Mouse (Mus musculus) neural tube, embryonic 15.5 days (tissue): ENCODE data around the gene Scrg1. TPM values are rescaled to one million over a fixed set of nuclear protein-coding genes. Genes with fewer than 3 reads are reported as not detected.
"Not testable (repeated sequence)": the region's sequence is repeated elsewhere in the genome, so short reads cannot be mapped to it uniquely, and the experiment has no call there.

ENCODE experiments used
- ATAC-seq: fragments of 200-750 bp; cut with Nextera tagmentation; 2 replicates; pipeline ENCODE4 v1.8.0; 2017; ENCODE audit warnings: mild to moderate bottlenecking, moderate TSS enrichment, moderate library complexity; ENCODE audit not compliant: low FRiP score
- H3K27ac ChIP-seq: fragments of 300-500 bp; sonication (generic); replicated peaks from 2 replicates; pipeline ENCODE4 v1.5.1; 2015; ENCODE audit warnings: mild to moderate bottlenecking, inconsistent platforms
- H3K27me3 ChIP-seq: fragments of 300-500 bp; sonication (generic); replicated peaks from 2 replicates; pipeline ENCODE4 v1.6.1; 2015; ENCODE audit warnings: inconsistent platforms
- H3K36me3 ChIP-seq: fragments of 300-500 bp; sonication (generic); 2 replicates; pipeline ENCODE4 v1.6.1; 2015; ENCODE audit warnings: inconsistent platforms
- H3K4me1 ChIP-seq: fragments of 300-500 bp; sonication (generic); 2 replicates; pipeline ENCODE4 v1.6.1; 2015; ENCODE audit warnings: inconsistent platforms
- H3K4me2 ChIP-seq: fragments of 300-500 bp; sonication (generic); 2 replicates; pipeline ENCODE4 v1.6.1; 2015; ENCODE audit warnings: inconsistent platforms, mild to moderate bottlenecking, moderate library complexity
- H3K4me3 ChIP-seq: fragments of 300-500 bp; sonication (generic); replicated peaks from 2 replicates; pipeline ENCODE4 v1.5.1; 2015; ENCODE audit warnings: mild to moderate bottlenecking, inconsistent platforms
- H3K9ac ChIP-seq: fragments of 300-500 bp; sonication (generic); replicated peaks from 2 replicates; pipeline ENCODE4 v1.6.1; 2015; ENCODE audit warnings: mild to moderate bottlenecking, inconsistent platforms
- H3K9me3 ChIP-seq: fragments of 300-500 bp; sonication (generic); replicated peaks from 2 replicates; pipeline ENCODE4 v1.6.1; 2016; ENCODE audit warnings: inconsistent platforms
- WGBS: fragments of 180-500 bp; shearing (Covaris S2); methylation state at CpG from one replicate; pipeline ENCODE4 v1.1.7; 2015; ENCODE audit warnings: mixed read lengths; 5-methylcytosine and 5-hydroxymethylcytosine counted together
- polyA plus RNA-seq: library from polyadenylated mRNA; unstranded; fragments of >200 nt; fragmentation: Nextera tagmentation; extraction: Ambion mirVana; gene quantifications from 2 replicates; pipeline ENCODE4 v1.2.1, GENCODE M21; 2015

The Scrg1 gene
- polyA plus RNA-seq, 1 experiment from 2014 or later: 12.5 TPM

DNA sequence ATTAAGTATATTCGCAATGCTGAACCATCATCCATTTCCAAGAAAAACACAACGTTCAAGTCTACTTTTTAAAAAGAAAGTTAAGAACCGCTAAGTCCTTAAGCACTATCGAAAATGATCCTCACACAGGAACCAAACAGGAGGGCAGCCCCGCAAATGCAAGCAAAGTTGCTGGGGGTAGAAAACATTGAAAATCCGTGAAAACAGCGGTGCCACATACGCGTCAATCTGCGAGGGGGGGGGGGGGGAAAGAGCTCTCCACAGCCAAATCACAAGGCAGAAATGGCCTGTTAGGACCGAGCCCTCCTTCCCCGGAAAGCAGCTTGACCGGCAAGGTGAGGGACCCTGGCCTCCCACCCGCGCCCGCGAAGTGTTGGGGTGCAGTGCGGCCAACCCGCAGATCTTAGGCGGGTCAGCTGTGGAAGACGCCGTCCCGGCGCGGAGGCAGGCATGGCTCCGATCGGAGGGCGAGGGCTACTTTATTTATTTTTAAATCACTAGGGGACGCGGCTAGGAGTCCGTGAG, 55.1 kb downstream of the Scrg1 start:
- peak overlapping the region; percentile 82 for H3K4me3 ChIP-seq
- peaks cover 10% of the 10 kb centered on the region for H3K4me1 ChIP-seq
- H3K27ac ChIP-seq: peak overlapping the region; percentile 66
- H3K27me3 ChIP-seq: 0 out of 2 replicates have a peak, but pooled peaks cover 3% of the 10 kb centered on the region
- peak overlapping the region; percentile 56 for H3K9ac ChIP-seq
- no peaks in the 10 kb centered on the region for H3K9me3 ChIP-seq
- ATAC-seq: no peak
- H3K36me3 ChIP-seq: no peaks in the 10 kb centered on the region
- H3K4me2 ChIP-seq: peak overlapping the region; percentile 99
- WGBS: 1% methylated on average over 31 of the region's 31 CpGs

DNA sequence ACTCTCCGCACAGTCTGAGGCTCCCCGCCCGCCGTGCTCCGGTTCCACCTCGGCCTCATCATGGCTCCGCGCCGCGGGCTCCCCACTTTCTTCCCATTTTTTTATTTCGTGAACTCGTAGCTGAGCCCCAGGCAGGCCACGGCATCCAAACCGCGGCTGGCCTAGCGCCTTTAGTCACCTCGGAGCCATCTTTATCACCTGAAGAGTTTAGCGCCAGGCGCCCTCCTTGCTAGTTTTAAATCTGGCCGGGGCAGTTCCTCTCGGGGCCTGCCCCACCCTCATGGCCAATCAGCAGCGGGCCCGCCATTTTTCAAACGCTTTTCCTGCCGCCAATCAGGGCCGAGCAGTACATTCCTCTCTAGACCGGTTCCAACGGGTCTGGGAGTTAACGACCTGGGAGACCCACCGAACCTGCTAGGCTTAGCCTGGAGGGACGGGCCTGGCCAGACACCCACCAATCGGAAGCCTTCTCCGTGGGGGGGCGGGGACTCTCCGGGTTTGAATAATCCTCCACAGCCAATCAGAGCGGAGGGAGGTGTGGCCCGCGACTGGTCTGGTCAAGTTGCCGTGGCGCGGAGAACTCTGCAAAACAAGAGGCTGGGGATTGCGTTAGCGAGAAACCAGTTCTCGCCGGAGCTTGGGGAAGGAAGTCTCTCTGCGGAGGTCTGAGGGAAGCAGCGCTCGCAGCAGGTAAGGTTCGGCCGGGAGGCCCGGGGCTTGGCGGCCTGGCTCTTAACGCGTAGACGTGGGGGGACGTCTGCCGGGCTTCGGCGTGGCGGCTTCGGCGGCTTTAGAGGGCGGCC, 55.8 kb downstream of the Scrg1 start, which contains the start of gene Hmgb2:
Hmgb2 (plus strand) TSS at position 592 of the 803 bp plus-strand sequence.
- Histone ChIP-seq H3K4me1 (peaks cover 10% of the 10 kb centered on the region), H3K4me3 (peak within 1 kb of the TSS; percentile 82), H3K36me3 (no peaks in the 10 kb centered on the region), H3K9me3 (no peaks in the 10 kb centered on the region), H3K27ac (peak within 1 kb of the TSS; percentile 98), H3K9ac (peak within 1 kb of the TSS; percentile 86), H3K4me2 (peak within 1 kb of the TSS; percentile 99), H3K27me3 (0 out of 2 replicates have a peak, but pooled peaks cover 3% of the 10 kb centered on the region)
- WGBS: under 1% methylated on average over 63 of the region's 63 CpGs
- peak; percentile 99 for ATAC-seq

DNA sequence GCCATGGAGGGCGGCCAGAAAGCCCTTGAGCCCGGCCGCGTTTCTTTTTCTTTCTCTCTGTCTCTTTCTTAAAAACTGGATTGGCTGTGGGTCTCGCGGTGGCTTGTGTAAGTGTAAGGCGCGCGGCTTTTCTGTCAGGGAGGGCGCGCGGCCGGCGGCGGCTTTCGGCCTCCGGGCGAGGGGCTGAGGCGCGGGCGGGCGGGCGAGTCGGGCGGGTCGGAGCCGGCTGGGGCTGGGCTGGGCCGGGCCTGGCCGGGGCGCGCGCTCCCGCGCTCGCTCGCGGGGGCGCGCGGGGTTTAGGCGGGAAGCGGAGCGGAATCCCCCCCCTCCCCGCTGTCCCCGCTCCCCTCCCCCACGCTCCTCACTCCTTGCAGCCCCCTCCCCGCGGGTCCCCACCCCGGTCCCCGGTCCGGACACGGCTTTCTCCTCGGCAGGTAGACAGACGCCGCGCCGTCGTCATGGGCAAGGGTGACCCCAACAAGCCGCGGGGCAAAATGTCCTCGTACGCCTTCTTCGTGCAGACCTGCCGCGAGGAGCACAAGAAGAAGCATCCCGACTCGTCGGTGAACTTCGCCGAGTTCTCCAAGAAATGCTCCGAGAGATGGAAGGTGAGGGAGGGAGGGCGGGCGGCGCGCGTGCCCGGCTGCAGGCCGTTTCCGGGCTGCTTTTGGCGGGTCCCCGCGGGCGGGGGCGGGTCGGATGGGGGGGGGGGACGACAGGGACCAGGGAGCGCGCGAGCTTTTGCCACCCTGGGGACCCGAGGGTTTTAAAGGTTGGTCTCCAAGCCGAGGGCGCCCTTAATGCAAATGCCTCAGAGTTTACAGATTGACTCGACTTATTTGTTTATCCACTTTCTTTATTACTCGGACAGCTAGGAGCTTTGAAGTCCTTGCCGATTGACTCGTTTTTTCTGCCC, 56.7 kb downstream of the Scrg1 start:
- H3K9ac ChIP-seq: peak overlapping the region; percentile 86
- H3K27me3 ChIP-seq: 0 out of 2 replicates have a peak, but pooled peaks cover 3% of the 10 kb centered on the region
- H3K4me1 ChIP-seq: peaks cover 10% of the 10 kb centered on the region
- no peaks in the 10 kb centered on the region for H3K36me3 ChIP-seq
- H3K27ac ChIP-seq: peak overlapping the region; percentile 98
- peak overlapping the region; percentile 99 for H3K4me2 ChIP-seq
- no peaks in the 10 kb centered on the region for H3K9me3 ChIP-seq
- 0% methylated on average over 58 of the region's 96 CpGs for WGBS
- peak; percentile 65 for ATAC-seq
- peak overlapping the region; percentile 82 for H3K4me3 ChIP-seq

DNA sequence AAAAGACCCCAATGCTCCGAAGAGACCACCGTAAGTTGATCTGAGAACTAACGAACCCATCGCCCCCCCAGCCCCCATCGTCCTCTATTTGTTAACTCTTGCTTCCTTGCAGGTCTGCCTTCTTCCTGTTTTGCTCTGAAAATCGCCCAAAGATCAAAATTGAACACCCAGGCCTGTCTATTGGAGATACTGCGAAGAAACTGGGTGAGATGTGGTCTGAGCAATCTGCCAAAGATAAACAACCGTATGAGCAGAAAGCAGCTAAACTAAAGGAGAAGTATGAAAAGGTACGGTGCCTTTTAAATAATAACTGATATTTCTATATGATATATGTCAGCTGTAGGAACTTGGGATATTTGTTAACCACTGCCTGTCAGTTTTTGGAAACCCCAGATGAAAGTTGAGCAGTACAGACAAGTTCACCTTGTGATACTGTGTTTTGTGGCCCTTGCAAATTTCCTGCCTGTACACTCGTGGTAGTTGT, 57.5 kb downstream of the Scrg1 start:
- H3K27me3 ChIP-seq: not testable (repeated sequence)
- 28% methylated on average over 10 of the region's 10 CpGs for WGBS
- peak overlapping the region; percentile 86 for H3K9ac ChIP-seq

DNA sequence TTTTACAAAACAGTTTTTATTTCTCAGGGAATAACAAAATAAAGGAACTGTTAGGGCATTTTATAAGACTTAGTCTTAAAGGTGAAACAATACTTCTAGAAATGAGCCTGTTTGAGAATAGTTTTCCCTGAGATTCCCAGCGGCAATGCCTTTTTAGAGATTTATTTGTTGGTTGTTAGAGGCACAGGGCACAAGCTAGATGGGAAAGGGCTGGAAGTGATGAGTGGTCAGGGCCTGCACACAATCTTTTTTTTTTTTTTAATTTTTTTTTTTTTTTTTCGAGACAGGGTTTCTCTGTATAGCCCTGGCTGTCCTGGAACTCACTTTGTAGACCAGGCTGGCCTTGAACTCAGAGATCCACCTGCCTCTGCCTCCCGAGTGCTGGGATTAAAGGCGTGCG, 61.0 kb downstream of the Scrg1 start:
- H3K36me3 ChIP-seq, H3K9me3 ChIP-seq, H3K27ac ChIP-seq, H3K27me3 ChIP-seq, H3K4me1 ChIP-seq, H3K4me2 ChIP-seq, H3K9ac ChIP-seq, H3K4me3 ChIP-seq, ATAC-seq: not testable (repeated sequence)
- WGBS: 92% methylated on average over 4 of the region's 5 CpGs

More for the DNA sequence above, 57.5 kb downstream of the Scrg1 start:
- Histone ChIP-seq H3K4me1 (peaks cover 10% of the 10 kb centered on the region), H3K4me3 (peak overlapping the region; percentile 82), H3K4me2 (peak overlapping the region; percentile 99)
- H3K9me3 ChIP-seq, H3K27ac ChIP-seq, ATAC-seq, H3K36me3 ChIP-seq: not testable (repeated sequence)

DNA sequence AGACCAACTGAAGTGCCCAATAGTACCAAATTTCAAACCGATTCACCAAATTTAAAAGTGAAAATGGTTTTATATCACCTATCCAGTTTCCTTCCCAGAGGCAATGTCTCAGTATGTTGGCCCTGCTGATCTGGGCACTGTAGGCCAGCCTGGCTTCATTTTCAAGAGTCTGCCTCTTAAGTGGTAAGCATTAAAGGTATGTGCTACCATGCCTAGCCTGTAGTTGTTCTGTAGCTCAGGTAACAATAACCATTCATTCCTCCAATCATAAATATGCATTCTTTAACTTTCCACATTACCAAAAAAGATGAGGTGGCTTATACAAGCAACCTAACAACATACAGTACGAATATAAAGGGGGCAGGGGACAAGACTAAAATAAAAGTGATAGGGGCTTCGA, 62.0 kb downstream of the Scrg1 start:
- 90% methylated on average over 3 of the region's 3 CpGs for WGBS
- H3K4me3 ChIP-seq: no peak overlapping the region
- no peak overlapping the region for H3K4me2 ChIP-seq
- no peak overlapping the region for H3K9ac ChIP-seq
- H3K27me3 ChIP-seq: no peaks in the 10 kb centered on the region
- ATAC-seq: no peak
- 0 out of 2 replicates have a peak, but pooled peaks cover 2% of the 10 kb centered on the region for H3K4me1 ChIP-seq
- no peak overlapping the region for H3K27ac ChIP-seq
- no peaks in the 10 kb centered on the region for H3K9me3 ChIP-seq
- H3K36me3 ChIP-seq: no peaks in the 10 kb centered on the region

DNA sequence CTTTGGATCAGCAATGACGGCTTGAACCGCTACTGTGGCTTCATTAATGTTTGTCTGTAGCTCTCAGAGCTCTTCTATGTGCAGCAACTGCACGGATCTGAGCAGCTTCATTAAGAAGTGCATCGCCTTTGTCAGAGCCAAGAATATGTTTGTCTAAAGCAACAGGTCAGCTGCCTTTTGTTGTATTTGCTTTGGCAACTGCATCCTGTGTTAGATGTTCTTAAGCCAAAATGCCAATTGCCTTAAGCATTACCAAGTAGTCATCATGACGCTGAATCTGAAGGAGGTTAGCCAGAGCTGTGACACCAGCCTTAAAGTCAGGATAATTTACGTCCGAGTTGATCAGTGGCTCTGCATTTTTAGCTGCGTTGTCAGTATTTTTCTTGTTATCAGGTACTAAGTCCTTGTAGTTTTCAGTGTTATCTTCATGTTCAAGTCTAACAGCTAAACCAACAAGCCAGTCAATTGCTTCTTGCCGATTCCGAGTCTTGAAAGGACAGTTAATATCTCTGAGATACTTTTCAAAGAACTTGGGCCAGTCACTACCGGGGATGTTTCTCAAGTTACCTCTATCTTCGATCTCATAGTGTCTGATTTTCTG, 64.6 kb downstream of the Scrg1 start:
- Histone ChIP-seq H3K36me3 (no peaks in the 10 kb centered on the region), H3K9me3 (no peaks in the 10 kb centered on the region), H3K27ac (no peak overlapping the region), H3K4me2 (no peak overlapping the region), H3K9ac (no peak overlapping the region), H3K4me1 (no peaks in the 10 kb centered on the region), H3K27me3 (no peaks in the 10 kb centered on the region), H3K4me3 (no peak overlapping the region)
- no peak for ATAC-seq
- 85% methylated on average over 12 of the region's 12 CpGs for WGBS

Other genes with a start within 250 kb of the Scrg1 start
- 1.0 TPM in 1 of 2 replicates, not detected in the other for gene Hand2, start 134.9 kb upstream of the Scrg1 start, polyA plus RNA-seq
- 25.0 and 26.2 TPM in 2 replicates for gene Sap30, start 31.9 kb downstream of the Scrg1 start, polyA plus RNA-seq
- 41.8 and 135 TPM in 2 replicates for gene Hmgb2, start 56.0 kb downstream of the Scrg1 start, polyA plus RNA-seq
- gene Galnt7, start 197.1 kb downstream of the Scrg1 start, polyA plus RNA-seq: 11.7 and 15.0 TPM in 2 replicates